Mouse (Mus musculus) heart, postnatal 0 days (tissue): Measurements from ENCODE around the gene Rnf43.

Experiments
- CTCF ChIP-seq: IDR thresholded peaks from 2 replicates; pipeline ENCODE4 v1.5.1; 2016; ENCODE audit warnings: antibody characterized with exemption, control low read depth, low read depth
- EP300 ChIP-seq: IDR thresholded peaks from 2 replicates; pipeline ENCODE4 v1.6.1; 2016; ENCODE audit warnings: antibody characterized with exemption, low read depth

- TF ChIP-seq CTCF: no peak
- no peak for TF ChIP-seq EP300
Observed at GRCm38 (mm10) chr11:87697131-87697682, 34.7 kb downstream of the Rnf43 start.
